7 mouse cellular contexts compared by ENCODE assay signal in genomic region chr17:25727265-25728008, GRCm38 (mm10). TPM values are rescaled to one million over a fixed set of nuclear protein-coding genes. Genes with fewer than 3 reads are reported as not detected.
DNase-seq lines count a peak whose midpoint lies in the region; ATAC-seq lines count a peak whose summit lies in the region.

TSS of gene Chtf18 (minus strand) at chr17:25727419.
TSS of gene Rpusd1 (plus strand) at chr17:25727670.

- intact Hi-C loops in gastrocnemius, postnatal 36 days (cut with DNase I), result no loop called here
- intact Hi-C loops in left cerebral cortex, postnatal 25 days (cut with DNase I), result no loop called here

- H3K9me3 ChIP-seq in intestine, embryonic 15.5 days, result no peaks in the 10 kb centered on the region
- H3K9me3 ChIP-seq in midbrain, embryonic 10.5 days (replicated peaks), result no peaks in the 10 kb centered on the region

- peak; percentile 99 for ATAC-seq in intestine, embryonic 15.5 days

- peaks cover 22% of the 10 kb centered on the region; the same call in 1 of the 2 replicates for H3K36me3 ChIP-seq in intestine, embryonic 15.5 days
- peaks cover 60% of the 10 kb centered on the region for H3K36me3 ChIP-seq in midbrain, embryonic 10.5 days

- peaks cover 16% of the 10 kb centered on the region for H3K4me1 ChIP-seq in intestine, embryonic 15.5 days (replicated peaks)
- H3K4me1 ChIP-seq in midbrain, embryonic 10.5 days, result peaks cover 52% of the 10 kb centered on the region

- H3K4me2 ChIP-seq in intestine, embryonic 15.5 days (replicated peaks), result peak within 1 kb of the TSS; percentile 91

- H3K27me3 ChIP-seq in intestine, embryonic 15.5 days (replicated peaks), result no peaks in the 10 kb centered on the region
- no peaks in the 10 kb centered on the region for H3K27me3 ChIP-seq in midbrain, embryonic 10.5 days (ENCODE audit: low read depth, poor library complexity, severe bottlenecking)

- H3K4me3 ChIP-seq in intestine, embryonic 15.5 days (replicated peaks), result peak within 1 kb of the TSS; percentile 60
- peak within 1 kb of the TSS; percentile 74 for H3K4me3 ChIP-seq in midbrain, embryonic 10.5 days

- H3K27ac ChIP-seq in intestine, embryonic 15.5 days, result no peak within 1 kb of the TSS
- H3K27ac ChIP-seq in midbrain, embryonic 10.5 days (replicated peaks), result peak within 1 kb of the TSS; percentile 88

- DNase-seq in adrenal gland, adult 2 months, result peak; percentile 99
- DNase-seq in embryo, embryonic 11.5 days (ENCODE audit: low read depth, low spot score), result peak; percentile 99
- DNase-seq in gastrocnemius, postnatal 36 days, result peak; percentile 99
- peak; percentile 99 to 100 for DNase-seq in left cerebral cortex, postnatal 25 days (ENCODE audit: low spot score in 2 of 2)
- DNase-seq in midbrain, embryonic 10.5 days (ENCODE audit: low spot score), result peak; percentile 98
- DNase-seq in right cerebral cortex, postnatal 4 days, result peak; percentile 98

- under 1% methylated on average over 37 of the region's 37 CpGs for WGBS in intestine, embryonic 15.5 days
- WGBS in midbrain, embryonic 10.5 days, result 1% methylated on average over 37 of the region's 37 CpGs

- peak within 1 kb of the TSS; percentile 75 for H3K9ac ChIP-seq in intestine, embryonic 15.5 days

RNA-seq across cellular contexts. Expression of gene Chtf18, which starts in this region (rescaled TPM):
- 1 to 10 TPM; 1.8 to 2.3 TPM for total RNA-seq in adrenal gland, adult 2 months (2021)
- polyA plus RNA-seq in adrenal gland, adult 2 months (2012; rRNA removed), result 3.0 and 4.1 TPM in 2 replicates
- under 1 TPM; 0.41 to 0.49 TPM for total RNA-seq in gastrocnemius, postnatal 36 days (2021)
- 23.5 and 26.8 TPM in 2 replicates for polyA plus RNA-seq in intestine, embryonic 15.5 days (2015; fragmentation: Nextera tagmentation; extraction: Ambion mirVana)
- total RNA-seq in left cerebral cortex, postnatal 25 days (2021), result 1 to 10 TPM; 2.4 to 3.0 TPM
- 55.9 and 58.9 TPM in 2 replicates for polyA plus RNA-seq in midbrain, embryonic 10.5 days (2016; fragmentation: Nextera tagmentation; extraction: Ambion mirVana)

RNA-seq across cellular contexts. Expression of gene Rpusd1, which starts in this region (rescaled TPM):
- 10 to 100 TPM; 10.3 to 14.6 TPM for total RNA-seq in adrenal gland, adult 2 months (2021)
- polyA plus RNA-seq in adrenal gland, adult 2 months (2012; rRNA removed), result 87.7 and 100 TPM in 2 replicates
- total RNA-seq in gastrocnemius, postnatal 36 days (2021), result 1 to 10 TPM; 2.5 to 3.1 TPM
- 16.4 and 17.0 TPM in 2 replicates for polyA plus RNA-seq in intestine, embryonic 15.5 days (2015; fragmentation: Nextera tagmentation; extraction: Ambion mirVana)
- 10 to 100 TPM; 46.9 to 48.7 TPM for total RNA-seq in left cerebral cortex, postnatal 25 days (2021)
- 22.5 and 24.7 TPM in 2 replicates for polyA plus RNA-seq in midbrain, embryonic 10.5 days (2016; fragmentation: Nextera tagmentation; extraction: Ambion mirVana)
